Mouse (Mus musculus): Measurements from ENCODE around the gene Dnm3. TPM values are rescaled to one million over a fixed set of nuclear protein-coding genes. Genes with fewer than 3 reads are reported as not detected.
A peak's percentile ranks its signal among the peaks of the same experiment; 100 is the strongest.

The Dnm3 gene
- polyA plus RNA-seq (2011; ENCODE audit: insufficient read depth, insufficient read length, low replicate concordance, missing spikeins): 1.3 and 3.5 TPM in 2 replicates

- H3K4me3 ChIP-seq (replicated peaks; ENCODE audit: control insufficient read depth, low read depth, low read length): peak within 1 kb of the TSS; percentile 15
- 1% methylated on average over 56 of the region's 56 CpGs for WGBS
- H3K4me1 ChIP-seq (ENCODE audit: control insufficient read depth, insufficient read depth, low read length): no peaks in the 10 kb centered on the region
- no peak for TF ChIP-seq CTCF (IDR thresholded peaks at IDR 0.05; ENCODE audit: control insufficient read depth, insufficient read depth, low read length)
- TF ChIP-seq POLR2A (IDR thresholded peaks at IDR 0.05; ENCODE audit: borderline replicate concordance, control insufficient read depth, low read depth, low read length): no peak
- H3K27ac ChIP-seq (ENCODE audit: control insufficient read depth, insufficient read depth, low read depth, low read length, poor library complexity): no peak within 1 kb of the TSS
Measured at GRCm38 (mm10) chr1:162477246-162478209, at the start of gene Dnm3. TSS of gene Dnm3 (minus strand) at chr1:162478034.

- 70% methylated on average over 1 of the region's 1 CpGs for WGBS
- Histone ChIP-seq H3K4me3 (replicated peaks; ENCODE audit: control insufficient read depth, low read depth, low read length) (no peak overlapping the region), H3K4me1 (ENCODE audit: control insufficient read depth, insufficient read depth, low read length) (no peaks in the 10 kb centered on the region), H3K27ac (ENCODE audit: control insufficient read depth, insufficient read depth, low read depth, low read length, poor library complexity) (no peak overlapping the region)
- TF ChIP-seq POLR2A (IDR thresholded peaks at IDR 0.05; ENCODE audit: borderline replicate concordance, control insufficient read depth, low read depth, low read length): no peak
- no peak for TF ChIP-seq CTCF (IDR thresholded peaks at IDR 0.05; ENCODE audit: control insufficient read depth, insufficient read depth, low read length)
Measured at GRCm38 (mm10) chr1:162515116-162515515, 37.3 kb upstream of the Dnm3 start.

GRCm38 (mm10) chr1:162510013-162510356 lies 32.2 kb upstream of the Dnm3 start:
- no peak overlapping the region for H3K27ac ChIP-seq (ENCODE audit: control insufficient read depth, insufficient read depth, low read depth, low read length, poor library complexity)
- 26% methylated on average over 2 of the region's 2 CpGs for WGBS
- H3K4me1 ChIP-seq (ENCODE audit: control insufficient read depth, insufficient read depth, low read length): no peaks in the 10 kb centered on the region
- no peak for TF ChIP-seq CTCF (IDR thresholded peaks at IDR 0.05; ENCODE audit: control insufficient read depth, insufficient read depth, low read length)
- TF ChIP-seq POLR2A (IDR thresholded peaks at IDR 0.05; ENCODE audit: borderline replicate concordance, control insufficient read depth, low read depth, low read length): no peak
- no peak overlapping the region for H3K4me3 ChIP-seq (replicated peaks; ENCODE audit: control insufficient read depth, low read depth, low read length)

- Histone ChIP-seq H3K4me3 (replicated peaks; ENCODE audit: control insufficient read depth, low read depth, low read length) (no peak overlapping the region), H3K27ac (ENCODE audit: control insufficient read depth, insufficient read depth, low read depth, low read length, poor library complexity) (no peak overlapping the region), H3K4me1 (ENCODE audit: control insufficient read depth, insufficient read depth, low read length) (no peaks in the 10 kb centered on the region)
- WGBS: 21% methylated on average over 12 of the region's 12 CpGs
- TF ChIP-seq POLR2A (IDR thresholded peaks at IDR 0.05; ENCODE audit: borderline replicate concordance, control insufficient read depth, low read depth, low read length) (no peak), CTCF (IDR thresholded peaks at IDR 0.05; ENCODE audit: control insufficient read depth, insufficient read depth, low read length) (no peak)
Measured at GRCm38 (mm10) chr1:162509329-162510012, 31.6 kb upstream of the Dnm3 start.

- H3K4me1 ChIP-seq (ENCODE audit: control insufficient read depth, insufficient read depth, low read length): no peaks in the 10 kb centered on the region
- WGBS: 91% methylated on average over 4 of the region's 4 CpGs
- TF ChIP-seq POLR2A (IDR thresholded peaks at IDR 0.05; ENCODE audit: borderline replicate concordance, control insufficient read depth, low read depth, low read length): no peak
- TF ChIP-seq CTCF (IDR thresholded peaks at IDR 0.05; ENCODE audit: control insufficient read depth, insufficient read depth, low read length): no peak
- no peak overlapping the region for H3K4me3 ChIP-seq (replicated peaks; ENCODE audit: control insufficient read depth, low read depth, low read length)
- no peak overlapping the region for H3K27ac ChIP-seq (ENCODE audit: control insufficient read depth, insufficient read depth, low read depth, low read length, poor library complexity)
Measured at GRCm38 (mm10) chr1:162508211-162509005, 30.6 kb upstream of the Dnm3 start.

- 70% methylated on average over 4 of the region's 4 CpGs for WGBS
- Histone ChIP-seq H3K27ac (ENCODE audit: control insufficient read depth, insufficient read depth, low read depth, low read length, poor library complexity) (no peak overlapping the region), H3K4me1 (ENCODE audit: control insufficient read depth, insufficient read depth, low read length) (no peaks in the 10 kb centered on the region), H3K4me3 (replicated peaks; ENCODE audit: control insufficient read depth, low read depth, low read length) (no peak overlapping the region)
- TF ChIP-seq CTCF (IDR thresholded peaks at IDR 0.05; ENCODE audit: control insufficient read depth, insufficient read depth, low read length): no peak
- no peak for TF ChIP-seq POLR2A (IDR thresholded peaks at IDR 0.05; ENCODE audit: borderline replicate concordance, control insufficient read depth, low read depth, low read length)
Measured at GRCm38 (mm10) chr1:162506516-162506915, 28.7 kb upstream of the Dnm3 start.

- TF ChIP-seq POLR2A (IDR thresholded peaks at IDR 0.05; ENCODE audit: borderline replicate concordance, control insufficient read depth, low read depth, low read length) (no peak), CTCF (IDR thresholded peaks at IDR 0.05; ENCODE audit: control insufficient read depth, insufficient read depth, low read length) (no peak)
- H3K4me1 ChIP-seq (ENCODE audit: control insufficient read depth, insufficient read depth, low read length): no peaks in the 10 kb centered on the region
- no peak overlapping the region for H3K27ac ChIP-seq (ENCODE audit: control insufficient read depth, insufficient read depth, low read depth, low read length, poor library complexity)
- no peak overlapping the region for H3K4me3 ChIP-seq (replicated peaks; ENCODE audit: control insufficient read depth, low read depth, low read length)
- 32% methylated on average over 6 of the region's 6 CpGs for WGBS
Measured at GRCm38 (mm10) chr1:162505649-162506048, 27.8 kb upstream of the Dnm3 start.
